Mouse (Mus musculus): ENCODE data around the gene Fam71a.

Gene Fam71a

DNA sequence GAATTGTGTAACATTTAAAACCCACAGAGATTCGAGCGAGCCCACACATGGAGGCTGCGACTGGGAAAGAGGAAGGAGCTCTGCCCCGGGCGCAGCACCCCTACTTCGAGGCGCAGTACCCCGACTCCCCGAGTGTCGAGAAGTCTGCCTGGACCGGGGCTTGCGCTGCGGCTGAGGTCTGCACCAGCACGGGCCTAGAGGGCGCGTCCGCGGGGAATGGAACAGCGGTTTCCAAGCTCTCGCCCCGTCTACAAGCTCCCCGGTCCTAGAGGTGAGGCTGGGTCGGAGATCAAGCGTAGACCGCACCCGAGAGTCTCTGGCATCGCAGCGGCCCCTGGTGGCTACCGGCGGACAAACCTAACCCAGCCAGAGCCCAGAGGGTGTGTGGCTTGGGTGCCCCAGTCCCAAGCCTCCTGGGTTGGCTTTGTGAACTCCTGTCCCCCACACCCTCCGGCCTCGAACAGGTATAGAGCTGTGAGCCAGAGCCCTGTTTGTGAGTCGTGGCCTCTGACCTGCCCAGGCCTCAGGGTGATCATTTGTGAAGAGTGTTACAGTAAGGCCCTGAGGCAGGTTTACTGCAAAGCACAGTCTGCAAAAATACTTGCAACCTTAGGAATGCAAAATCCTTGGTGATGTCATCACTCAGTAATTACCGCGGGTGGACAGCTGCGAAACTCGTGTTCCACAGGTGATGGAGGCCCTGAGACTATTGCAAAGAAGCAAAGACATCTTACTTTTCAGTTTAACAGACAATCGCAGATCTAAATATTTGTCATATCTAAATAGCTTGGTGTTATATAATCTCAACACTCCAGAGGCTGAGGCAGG, 38.6 kb downstream of the Fam71a start:
- peak; percentile 72 for ATAC-seq (ENCODE audit: insufficient number of reproducible peaks, low FRiP score, low TSS enrichment)

DNA sequence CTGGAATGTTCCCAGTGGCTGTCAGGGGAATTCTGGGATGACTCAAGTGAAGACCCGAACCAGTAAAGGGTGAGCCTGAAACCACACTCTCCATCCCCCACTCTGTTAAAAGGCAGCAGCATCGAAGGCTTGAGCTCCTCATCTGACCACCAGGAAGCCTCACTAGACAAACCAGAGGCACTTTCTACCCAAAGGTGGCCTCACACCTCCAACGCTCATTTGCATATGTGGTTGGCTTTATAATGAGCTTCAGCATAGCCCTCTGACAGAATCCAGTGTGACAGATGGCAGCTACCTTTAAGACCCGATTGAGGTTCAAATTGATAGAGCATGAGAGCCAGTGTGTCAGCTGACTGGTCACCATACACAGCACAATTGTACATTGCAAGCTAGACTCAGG, 40.3 kb downstream of the Fam71a start:
- ATAC-seq (ENCODE audit: insufficient number of reproducible peaks, low FRiP score, low TSS enrichment) = no peak

DNA sequence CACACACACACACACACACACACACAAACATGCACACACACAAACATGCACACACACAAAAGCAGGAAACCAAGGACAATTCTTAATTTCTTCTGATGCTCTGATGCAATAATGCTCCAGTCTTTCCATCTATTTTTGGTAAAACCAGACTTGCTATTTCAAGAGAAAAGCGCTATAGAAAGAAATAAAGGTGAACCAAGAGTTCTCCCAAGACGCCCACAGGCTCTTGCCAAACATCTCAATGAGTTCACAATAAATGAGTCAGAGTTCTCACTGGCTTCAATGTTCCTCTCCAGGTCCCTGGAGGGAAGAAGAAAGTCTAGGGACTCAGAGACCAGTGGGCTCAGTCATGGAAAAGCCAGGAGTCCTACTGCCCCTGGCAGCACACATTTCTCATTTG, 40.9 kb downstream of the Fam71a start:
- no peak for ATAC-seq (ENCODE audit: insufficient number of reproducible peaks, low FRiP score, low TSS enrichment)

DNA sequence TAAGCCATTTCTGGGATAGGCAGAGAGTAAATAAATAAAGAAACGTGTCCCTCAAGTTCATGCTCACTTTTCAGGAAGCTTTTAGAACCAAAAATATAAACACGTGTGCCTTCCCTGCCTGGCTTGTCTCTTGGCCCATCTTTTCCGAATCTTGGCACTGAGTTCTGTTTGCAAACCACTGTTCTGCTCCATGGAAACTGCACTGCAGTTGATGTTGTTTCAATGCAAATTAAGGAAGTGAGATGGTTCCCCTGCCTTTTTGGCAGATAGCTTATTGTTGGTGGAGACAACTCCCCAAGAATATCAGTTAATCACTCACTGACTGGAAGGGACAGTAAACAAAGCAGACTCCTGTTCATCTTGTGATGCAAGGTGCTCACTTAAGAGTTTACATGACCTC, 41.9 kb downstream of the Fam71a start:
- no peak for ATAC-seq (ENCODE audit: insufficient number of reproducible peaks, low FRiP score, low TSS enrichment)

DNA sequence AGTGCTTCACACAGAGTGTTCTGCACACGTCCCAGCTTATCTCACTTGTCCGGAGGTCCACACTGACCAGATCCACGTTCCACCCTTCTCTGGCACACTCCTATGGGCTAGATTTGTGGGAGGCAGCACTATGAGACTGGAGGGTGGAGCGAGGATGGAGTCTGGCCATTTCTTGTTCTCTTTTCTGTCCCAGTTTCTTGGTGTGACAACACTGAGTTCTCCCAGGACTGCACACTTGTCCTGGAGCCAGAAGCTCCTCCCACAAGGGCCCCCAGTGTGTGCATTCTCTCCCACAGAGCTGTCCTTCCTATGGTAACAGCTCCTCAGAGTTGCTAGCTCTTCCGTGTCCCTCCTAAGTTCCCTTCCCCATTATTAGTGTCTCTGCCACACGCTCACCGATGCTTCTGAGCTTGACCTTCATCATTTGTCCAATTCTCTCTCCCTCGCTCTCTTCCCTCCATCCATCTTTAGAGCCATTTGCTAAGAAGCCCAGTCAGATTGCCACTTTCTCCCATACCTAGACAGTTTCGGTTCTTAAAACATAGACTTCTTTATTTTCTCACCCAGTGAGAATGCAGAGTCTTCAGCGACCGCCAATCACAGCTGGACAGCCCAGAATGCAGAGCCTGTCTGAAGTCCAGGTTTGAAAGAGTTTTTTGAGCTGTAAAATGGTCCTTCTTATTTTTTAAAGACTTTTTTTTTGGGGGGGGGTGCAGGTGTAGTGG, 48.9 kb downstream of the Fam71a start:
- ATAC-seq (ENCODE audit: insufficient number of reproducible peaks, low FRiP score, low TSS enrichment) = no peak

DNA sequence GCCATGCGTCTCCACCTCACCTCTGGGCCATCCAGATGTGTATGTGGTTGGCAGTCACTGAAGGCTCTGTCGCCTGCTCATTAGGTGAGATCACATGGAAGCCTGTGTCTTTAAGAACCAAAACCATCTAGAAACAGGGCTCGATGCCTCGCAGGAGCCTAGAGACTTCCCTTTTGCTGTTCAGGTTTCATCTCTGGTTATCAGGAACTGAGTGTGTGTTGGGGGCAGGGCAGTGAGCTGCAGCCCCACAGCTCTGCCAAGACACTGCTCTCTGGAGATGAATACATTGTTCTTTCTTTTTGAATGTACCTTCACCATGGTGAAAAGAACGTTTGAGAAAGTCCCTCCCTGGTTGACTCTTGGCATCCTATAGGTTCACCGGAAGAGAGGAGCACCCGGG, 49.7 kb downstream of the Fam71a start:
- ATAC-seq (ENCODE audit: insufficient number of reproducible peaks, low FRiP score, low TSS enrichment) = no peak
